Mouse (Mus musculus) embryo, embryonic 11.5 days (tissue): Measurements from ENCODE around the gene Mmd2.

ENCODE experiments used
- DNase-seq: peaks from one replicate; pipeline ENCODE4 v3.0.0-alpha.2; 2012; ENCODE audit warnings: low read depth, low spot score

Mmd2 gene

DNA sequence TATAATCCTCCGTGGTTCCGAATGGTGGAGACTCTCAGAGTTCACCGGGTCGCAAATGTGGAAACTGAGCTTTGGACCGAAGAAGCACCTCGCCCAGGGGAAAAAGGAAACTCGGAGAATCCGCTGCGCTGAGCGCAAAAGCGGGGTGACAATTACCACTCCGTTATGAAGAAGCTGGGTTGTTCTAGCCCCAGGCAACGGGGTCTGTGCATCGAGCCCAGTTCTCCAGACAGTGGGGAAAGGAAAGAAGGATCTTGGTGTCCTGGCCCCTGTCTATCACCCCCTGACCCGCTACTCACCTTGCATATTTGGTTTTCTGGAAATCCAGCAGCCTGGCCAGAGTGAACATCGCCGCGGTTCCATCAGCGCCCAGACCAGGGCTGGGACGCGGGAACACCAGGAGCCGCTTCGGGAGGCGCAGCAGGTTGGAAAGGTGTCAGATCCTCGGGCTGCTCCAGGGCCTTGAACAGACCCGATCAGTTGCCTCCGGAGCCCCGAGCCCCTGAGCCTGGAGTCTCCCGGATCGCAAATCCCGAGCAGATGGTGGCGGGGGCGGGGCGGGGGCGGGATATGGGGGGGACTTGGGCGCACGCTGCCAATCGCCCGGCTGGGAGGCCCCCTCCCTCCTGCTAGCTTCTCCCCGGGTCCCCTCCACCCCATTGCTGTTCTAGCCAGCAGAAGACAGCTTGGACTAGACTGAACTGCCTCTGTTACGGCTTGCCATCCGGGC lies at the start of gene Mmd2:
Gene Mmd2 (minus strand): TSS at position 542 of the 730 bp plus-strand sequence.
- DNase-seq: no peak

DNA sequence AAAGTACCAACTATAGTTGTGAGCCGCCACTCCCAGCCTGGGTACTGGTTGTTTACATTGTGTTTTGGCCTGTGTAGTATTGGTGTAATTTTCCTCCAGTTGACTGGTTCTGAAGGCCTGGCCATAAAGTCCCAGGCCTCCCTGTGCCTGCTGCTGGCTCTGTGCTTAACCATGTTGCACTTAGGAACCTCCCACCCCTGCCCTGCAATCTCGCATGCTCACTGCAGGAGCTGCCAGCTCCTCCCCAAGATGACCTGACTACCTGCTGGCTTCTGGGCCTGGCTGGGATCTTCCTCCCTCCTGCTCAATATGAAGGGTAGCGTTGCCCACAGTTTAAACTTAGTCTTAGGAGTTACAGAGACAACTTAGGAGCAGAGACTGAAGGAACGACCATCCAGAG lies 43.7 kb upstream of the Mmd2 start:
- DNase-seq: no peak

DNA sequence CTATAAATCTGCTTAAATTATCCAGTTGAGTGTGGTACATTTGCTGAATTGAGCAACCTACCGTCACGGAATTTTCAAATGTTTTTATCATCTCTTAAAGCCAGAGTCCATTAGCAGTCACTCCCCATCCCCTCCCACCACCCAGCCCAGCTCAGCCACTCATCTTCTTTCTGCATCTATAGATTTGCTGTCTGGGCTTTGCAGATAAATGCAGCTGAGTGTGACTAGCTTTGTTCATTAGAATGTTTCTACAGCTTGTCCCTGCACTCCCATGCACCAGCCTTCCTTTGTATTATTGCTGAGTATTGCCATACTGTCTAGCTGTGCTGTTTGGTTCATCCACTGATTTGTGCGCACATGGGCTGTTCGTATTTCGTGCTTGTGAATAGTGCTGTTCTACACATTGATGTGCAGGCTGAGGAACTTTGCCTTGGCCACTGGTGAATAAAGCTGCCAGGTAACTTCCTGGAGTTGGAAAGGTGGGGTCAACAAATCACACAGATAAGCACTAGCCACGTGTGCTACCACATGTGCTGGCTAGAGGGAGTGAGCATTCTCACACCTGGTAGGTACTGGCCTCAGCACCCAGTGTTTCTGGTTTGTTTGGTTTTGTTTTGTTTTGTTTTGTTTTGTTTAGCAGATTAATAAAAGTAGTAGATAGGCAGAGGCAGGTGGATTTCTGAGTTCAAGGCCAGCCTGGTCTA lies 42.3 kb upstream of the Mmd2 start:
- DNase-seq: no peak

DNA sequence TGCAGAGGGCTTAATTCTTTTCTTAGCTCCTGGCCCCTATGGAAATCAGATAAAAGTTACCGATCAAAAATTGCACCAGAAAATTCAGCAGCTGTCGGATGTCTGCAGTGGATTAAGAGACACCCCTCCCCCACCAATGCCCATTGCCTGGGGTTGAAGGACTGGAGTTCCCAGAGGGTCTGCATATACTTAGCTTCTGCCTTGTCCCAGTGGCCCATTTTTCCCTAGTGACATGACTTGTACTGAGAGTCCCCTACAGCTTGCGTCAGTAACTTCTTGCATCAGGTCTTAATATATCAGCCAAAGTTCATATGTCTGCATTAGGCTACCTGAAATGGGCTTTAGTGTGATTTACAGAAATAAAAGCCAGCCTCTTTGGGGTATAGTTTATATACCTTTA lies 41.8 kb upstream of the Mmd2 start:
- no peak for DNase-seq

DNA sequence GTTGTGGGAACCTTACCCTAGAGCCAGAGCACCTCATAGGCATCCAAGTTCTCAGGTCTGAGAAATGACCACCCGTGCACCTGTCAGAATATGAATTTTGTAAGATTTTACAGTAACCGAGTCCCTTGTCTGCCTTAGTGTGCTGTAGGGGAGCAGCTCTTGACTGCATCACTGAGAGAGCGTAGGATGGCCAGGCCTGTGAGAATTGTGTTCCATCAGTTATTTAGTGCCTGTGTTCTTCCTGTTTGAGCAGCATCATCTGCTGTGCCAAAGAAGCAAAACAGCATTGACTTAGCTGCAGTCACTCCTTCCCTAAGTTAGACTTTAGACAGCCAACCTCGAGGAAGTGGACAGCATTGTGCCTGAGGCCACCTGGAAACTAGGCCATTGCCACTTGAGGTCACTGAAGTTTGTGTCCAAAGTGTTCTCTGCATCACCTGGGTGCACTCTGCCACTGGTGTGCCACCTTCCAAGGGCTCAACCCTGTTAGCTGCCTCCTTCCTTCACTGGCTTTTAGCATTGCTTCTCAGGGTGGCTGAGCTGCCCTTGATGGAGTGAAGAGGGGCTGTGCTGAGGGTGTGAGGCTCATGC lies 41.0 kb upstream of the Mmd2 start:
- no peak for DNase-seq

DNA sequence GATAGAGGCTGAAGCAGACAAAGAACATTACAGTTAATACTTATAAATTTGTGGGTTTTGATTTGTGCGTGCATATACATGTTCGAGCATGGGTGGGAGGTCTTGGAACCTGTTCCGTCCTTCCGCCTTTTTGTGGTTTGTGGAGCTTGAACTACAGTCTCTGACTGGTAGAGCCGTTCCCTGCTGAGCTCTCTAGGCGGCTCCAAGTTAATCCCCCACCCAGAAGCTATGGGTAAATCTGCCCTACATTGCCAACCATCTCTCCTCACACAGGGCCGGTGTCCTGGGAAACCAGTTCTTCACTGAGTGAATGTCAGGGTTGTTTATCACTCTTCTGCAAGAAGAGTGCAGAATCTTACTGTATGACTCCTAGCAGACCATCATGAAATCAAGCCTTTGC lies 39.6 kb upstream of the Mmd2 start:
- DNase-seq: no peak

DNA sequence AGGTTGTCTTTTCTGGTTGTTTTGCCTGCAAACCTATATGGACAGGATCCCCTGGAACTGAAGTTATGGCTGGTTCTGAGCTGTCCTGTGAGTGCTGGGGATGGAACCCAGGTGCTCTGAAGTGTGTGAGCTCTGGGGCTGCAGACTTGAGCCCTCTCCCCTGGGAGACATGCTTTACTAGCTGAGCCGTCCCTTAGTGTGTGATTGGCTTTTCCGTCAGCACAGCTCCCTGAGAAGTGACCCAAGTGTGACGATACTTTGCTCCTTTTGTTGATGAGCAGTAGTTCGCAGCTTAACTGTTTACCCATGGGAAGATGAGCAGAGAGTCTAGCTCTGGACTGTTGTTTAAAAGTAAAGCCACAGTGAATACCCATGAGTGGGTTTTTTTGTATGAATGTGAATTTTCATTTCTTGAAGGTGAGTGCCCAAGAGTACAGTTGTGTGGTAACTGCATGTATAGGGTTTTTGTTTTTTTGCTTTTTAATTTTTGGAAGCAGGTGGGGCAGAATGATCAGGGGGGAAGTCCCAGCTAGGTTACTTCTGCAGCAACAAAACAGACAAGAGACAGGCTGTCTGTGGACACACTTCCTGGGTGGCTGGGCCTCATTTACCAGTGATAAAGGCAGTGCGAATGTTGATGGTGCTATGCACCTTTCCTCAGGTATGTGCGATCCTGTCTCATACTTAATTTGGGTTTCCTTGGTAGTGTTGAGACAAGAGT lies 32.9 kb upstream of the Mmd2 start:
- no peak for DNase-seq

DNA sequence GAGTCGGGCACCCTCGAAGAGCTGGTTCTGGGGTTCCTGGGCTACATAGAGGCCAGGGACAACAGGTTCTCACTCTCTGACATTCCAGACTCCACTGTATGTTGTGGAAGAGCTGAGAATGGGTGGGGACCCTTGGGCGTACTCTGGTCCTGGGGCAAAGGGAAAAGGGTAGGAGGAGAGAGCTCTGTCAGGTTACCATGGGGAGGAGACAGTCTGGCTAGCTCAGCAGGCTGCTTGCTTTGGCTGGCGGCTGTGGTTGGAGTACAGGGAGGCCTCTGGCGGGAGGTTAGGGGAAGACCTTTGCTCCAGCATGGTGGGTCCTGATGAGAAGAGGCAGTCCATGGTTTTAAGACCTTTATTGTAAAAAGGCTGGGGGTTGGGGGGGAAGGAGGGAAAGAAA lies 31.5 kb upstream of the Mmd2 start:
- no peak for DNase-seq

DNA sequence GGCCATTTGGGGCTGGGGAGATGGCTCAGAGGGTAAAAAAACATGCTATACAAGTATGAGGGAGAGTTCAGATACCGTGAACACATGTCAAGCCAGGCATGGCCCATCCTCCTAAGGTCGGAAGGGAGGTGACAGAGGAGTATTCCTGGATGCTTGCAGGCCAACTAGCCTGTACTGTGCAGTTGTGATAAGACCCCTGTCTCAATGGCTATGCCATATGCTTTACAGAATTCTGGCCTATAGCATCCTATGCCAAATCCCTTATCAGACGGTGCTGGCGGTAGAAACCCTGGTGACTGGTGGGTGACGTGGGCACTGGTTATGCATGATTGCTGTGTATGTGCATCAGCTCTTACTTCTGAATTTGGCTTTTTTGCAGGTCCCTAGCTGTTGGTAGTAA lies 29.2 kb upstream of the Mmd2 start:
- DNase-seq: no peak

DNA sequence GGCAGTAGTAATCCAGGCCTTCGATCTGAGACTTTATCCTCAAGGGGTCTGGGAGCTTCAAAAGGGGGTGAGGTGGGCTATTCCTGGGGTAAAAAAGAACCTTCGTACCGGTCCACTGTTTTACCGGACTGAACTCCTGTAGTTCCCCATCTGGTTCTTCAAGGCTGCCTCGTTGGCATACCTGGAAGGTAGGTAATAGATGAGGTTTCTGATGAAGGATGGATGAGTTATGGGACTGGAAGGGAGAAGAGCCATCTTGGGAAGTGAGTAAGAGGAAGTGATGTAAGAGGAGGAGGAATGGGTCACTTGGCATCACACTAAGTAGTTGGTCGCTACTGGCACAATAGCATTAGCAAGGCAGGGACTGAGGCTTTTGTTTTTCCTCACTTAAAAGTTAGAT lies 21.6 kb upstream of the Mmd2 start:
- DNase-seq: no peak

DNA sequence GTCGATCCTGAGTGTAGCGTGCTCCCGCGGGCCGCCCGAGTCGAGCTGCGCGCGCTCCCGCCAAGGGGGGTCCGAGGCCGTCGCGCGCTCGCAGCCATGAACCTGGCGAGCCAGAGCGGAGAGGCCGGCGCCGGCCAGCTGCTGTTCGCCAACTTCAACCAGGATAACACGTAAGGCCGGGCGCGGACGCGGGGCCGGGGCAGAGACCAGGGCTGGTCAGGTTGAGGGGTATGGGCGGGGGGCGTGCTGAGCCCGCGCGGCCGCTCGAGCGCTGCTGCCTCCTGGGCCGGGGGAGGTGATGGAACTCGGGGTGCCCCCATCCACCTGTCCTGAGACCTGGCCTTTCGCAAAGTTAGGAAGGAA lies 21.0 kb upstream of the Mmd2 start:
- DNase-seq: no peak

DNA sequence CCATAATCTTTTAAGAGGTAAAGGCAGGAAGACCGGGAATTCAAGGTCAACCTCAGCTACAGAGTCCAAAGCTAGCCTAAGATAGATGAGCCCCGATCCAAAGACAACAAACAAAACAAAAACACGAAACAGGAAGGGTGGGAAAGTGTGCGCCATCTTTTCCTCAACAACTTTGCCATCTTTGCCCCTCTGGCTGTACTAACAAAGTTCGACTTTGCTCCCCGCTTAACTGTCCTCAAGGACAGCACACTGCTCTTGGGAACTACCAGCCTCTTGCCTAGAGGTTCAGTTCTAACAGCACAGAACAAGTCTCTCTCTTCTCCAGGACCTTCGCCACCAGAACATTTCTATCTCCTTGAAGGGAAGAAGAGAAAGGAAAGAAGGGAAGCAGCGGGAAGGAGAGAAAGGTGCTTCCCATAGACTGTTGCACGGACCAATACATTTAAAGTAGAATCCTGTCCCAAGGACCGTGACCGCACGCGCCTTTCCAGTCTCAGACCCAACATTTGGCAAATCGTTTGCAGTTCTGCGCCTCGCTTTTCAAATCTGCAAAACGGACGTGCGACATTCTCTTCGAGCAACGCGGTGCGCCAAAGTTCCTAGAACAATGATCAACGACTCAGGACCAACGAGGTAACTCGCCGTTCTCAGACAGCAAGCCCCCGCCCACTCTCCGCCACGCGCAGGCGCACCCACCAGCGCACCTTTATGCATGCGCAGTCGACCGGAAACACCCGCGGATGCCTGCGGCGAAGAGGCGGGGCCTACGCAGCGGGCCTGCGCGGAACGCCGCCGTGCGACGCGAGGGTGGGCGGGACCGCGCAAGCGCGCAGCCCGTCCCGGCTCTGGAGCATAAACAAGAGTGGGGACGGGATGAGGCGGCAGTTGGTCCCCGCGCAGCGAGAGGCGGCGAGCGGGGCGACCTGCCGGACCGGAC lies 20.4 kb upstream of the Mmd2 start:
- peak; percentile 96 for DNase-seq

DNA sequence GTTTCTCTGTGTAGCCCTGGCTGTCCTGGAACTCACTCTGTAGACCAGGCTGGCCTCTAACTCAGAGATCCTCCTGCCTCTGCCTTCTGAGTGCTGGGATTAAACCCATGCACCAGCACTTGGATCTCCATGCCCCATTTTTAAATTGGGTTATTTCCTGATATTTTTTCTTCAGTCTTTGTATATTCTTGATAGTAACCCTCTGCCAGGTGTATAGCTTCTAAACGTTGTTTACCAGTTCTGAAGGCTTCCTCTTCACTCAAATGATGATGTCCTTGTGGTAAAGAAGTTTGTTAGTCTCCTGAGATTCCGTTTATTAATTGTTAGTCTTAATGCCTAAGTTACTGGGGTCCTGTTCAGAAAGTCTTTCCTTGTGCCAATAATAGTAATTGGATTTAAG lies 18.8 kb upstream of the Mmd2 start, which contains the start of gene Wipi2:
Gene Wipi2 (plus strand): TSS at position 301 of the 400 bp plus-strand sequence.
- DNase-seq: no peak

DNA sequence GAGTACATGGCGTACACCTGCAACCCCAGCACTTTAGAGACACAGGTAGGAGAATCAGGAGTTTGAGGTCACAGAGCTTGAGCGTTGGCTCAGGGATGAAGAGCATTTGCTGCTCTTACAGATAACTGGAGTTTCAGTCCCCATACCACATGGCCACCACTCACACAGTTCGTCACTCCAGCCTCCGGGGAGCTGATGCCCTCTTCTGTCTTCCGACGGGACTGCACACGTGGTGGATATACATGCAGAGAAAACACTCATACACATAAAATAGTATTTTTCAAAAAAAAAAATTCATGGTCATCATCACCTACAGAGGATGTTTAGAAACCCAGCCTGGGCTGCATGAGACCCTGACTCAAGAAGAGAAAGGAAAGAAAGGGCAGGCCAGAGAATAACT lies 14.5 kb upstream of the Mmd2 start:
- no peak for DNase-seq

DNA sequence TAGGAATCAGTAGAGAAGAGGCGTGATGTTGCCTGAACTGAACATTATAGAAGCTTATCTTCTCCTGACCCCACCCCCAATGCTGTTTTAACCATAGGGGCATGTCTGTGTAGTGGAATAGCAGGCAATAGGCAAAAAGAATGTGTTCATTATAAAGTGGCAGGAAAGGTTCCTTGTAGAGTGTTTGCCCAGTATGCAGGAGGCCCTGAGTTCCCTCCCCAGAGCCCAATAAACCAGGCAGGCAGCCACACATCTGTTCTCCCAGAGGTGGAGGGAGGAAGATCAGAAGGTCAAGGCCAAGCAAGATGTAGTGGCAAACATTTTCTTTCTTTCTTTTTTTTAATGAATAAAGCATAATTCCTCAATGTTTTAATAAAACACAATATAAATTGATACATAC lies 13.5 kb upstream of the Mmd2 start:
- no peak for DNase-seq

DNA sequence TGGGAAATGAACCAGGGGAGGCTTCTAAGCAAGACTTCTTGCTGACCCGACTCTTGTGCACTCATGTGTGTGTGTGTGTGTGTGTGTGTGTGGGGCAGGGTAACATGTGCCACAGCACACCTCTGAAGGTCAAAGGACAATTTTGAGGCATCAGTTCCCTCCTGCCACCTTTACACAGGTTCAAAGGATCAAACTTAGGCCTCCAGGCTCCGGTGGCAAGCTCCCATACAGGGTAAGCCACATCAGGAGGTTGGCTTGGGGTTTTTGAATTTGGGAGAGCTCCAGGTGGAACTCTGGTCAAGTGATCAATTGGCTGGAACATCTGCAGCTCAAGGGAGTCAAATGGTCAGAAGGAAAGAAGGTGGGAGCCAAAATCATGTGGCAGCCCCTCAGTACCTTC lies 12.8 kb upstream of the Mmd2 start:
- DNase-seq: no peak

DNA sequence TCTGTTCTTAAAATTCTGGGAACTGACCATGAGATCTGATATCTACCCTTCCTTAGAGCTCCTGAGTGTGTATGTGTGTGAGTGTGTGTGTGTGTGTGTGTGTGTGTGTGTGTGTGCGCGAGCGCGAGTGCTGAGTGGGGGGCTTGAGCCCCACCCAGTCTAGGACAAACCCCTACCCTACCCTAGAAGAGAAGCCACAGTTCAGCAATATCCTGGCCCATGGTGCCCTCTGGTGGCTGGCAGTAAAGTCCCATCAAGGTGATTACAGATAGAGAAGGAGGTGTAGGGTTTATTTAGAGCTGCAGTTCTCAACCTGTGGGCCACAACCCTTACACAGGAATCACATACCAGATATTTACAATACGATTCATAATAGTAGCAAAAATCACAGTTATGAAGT lies 11.3 kb upstream of the Mmd2 start:
- DNase-seq: no peak

DNA sequence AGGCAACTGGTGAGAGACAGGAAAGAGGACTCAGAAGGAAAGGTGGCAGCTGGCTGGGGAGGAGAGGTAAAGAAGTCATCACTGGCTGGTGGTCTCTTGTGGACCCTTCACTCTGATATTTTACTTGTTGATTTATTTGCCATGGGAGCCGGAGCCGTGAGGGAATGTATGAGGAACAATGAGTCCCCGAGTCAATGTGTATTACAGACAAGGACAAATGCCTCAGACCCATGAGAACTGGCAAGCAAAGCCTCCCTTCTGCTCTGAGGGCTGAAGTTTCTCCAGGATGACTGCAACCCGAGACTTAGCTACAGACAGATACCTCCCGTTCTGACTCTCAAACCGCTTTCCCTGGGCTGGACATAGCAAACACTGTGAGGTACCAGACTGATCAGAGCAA lies 7.7 kb upstream of the Mmd2 start:
- no peak for DNase-seq

DNA sequence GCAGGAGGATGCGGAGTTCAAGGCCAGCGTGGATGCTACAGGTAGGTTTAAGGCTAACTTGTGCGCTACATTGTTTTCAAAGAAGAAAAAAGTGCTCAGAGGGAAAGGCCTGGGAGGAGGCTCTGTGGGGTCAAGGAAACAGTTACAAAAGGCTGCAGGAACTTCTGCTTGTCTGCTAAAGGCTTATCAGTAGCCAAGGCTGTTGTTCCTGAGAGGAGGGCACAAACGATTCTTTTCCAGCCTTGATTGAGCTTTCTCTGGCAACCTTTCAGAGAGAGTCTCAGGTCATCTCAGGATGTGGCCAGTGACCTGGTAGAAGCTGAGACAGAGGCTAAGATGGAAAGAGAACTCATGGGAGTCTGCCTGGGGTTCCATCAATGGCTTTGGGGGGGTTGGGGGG lies 7.0 kb upstream of the Mmd2 start:
- DNase-seq: no peak

DNA sequence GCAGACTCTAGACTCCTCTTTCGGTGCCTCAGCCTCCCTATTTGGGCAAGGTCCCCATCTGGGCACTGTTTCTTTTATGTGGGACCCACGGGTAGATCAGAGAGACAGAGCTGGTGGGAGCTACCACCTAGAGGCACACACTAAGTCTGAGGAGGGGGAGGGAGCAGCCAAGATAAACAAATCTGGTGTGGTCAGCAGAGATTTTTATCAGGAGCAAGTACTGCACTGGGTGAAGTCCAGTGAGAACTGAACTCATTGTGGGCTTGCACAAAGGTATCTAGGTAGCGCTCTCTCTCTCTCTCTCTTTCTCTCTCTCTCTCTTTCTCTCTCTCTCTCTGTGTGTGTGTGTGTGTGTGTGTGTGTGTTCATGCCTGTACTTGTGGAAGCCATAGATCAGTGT lies 5.9 kb upstream of the Mmd2 start:
- no peak for DNase-seq

DNA sequence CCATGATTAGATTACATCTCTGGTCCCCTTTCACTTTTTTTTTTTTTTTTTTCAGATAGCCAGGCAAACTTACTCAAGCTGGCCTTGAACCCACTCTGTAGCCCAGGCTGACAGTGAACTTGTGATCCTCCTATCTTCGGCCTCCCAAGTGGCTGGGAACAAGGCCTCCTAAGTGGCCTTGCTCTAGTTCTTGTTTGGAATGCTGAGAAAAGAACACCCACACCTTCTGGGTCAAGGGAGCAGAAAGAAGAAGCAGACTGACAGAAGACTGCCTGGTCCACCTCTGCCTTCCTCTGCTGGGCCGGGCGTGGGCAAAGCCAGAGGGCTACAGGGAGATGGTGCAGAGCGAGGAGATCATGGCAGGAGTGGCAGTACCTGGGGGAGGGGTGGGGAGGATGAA lies 1.8 kb upstream of the Mmd2 start:
- no peak for DNase-seq

DNA sequence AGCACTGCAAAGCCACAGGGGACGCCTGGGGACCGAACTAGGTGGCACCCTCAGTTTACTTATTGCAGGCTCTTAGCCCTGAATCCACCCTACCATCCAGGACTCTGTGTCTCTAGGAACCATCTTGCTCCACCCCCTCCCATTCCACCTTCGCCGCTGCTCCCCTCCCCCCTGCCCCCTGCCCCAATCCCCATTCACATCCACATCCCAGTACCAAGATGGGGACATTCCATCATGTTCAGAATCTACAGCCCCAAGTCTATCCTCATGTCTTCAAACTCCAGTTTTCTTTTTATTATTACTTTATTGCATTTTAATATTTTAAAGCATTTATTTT lies 357 bp upstream of the Mmd2 start:
- DNase-seq: no peak
